ENCODE assay signal across 9 mouse cellular contexts in the genomic region with DNA sequence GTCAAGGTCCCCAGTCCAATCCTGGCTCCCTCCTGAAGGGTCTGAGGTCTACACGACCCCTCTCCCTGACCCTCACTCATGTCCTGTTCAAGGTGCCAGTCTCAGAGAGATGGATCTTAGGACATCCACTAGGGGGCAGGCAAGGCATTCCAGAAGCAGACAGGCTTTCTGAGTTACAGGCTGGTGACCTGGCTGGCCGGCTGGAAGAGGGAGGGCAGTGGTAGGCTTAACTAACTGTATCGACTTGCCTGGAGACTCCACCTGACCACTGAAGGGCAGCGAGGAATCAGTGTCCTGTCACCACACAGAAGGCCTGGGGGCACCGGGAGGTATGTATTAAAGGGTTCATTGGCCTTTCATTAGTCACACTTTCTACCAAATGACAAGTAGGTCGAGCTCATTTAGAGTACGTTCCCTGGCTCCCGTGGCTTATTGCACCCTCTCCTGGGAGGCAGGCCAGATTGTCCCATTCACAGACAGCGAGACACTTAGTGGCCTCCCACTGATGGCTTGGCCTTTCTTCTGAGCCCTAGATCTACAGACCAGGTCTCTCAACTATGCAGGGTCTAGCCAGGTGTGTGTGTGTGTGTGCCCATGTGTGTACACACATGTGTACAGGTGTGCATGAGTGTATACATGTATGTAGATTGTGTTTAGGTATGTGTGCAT. TPM values are rescaled to one million over a fixed set of nuclear protein-coding genes. Genes with fewer than 3 reads are reported as not detected.
DNase-seq lines count a peak whose midpoint lies in the region; ATAC-seq and TF ChIP-seq lines count a peak whose summit lies in the region.
"Had no signal": no experiment of that assay in that cellular context is flagged by ENCODE, and none has a peak within 500 bp of the region (broad histone marks: within the 10 kb centered on the region; RNA-seq: fewer than 3 reads in every experiment).

No protein-coding gene starts in this region.

- peaks cover 26% of the 10 kb centered on the region for H3K4me1 ChIP-seq in cerebellum, adult 2 months (ENCODE audit: control insufficient read depth, insufficient read depth, low read length)
- 0 out of 2 replicates have a peak, but pooled peaks cover 3% of the 10 kb centered on the region for H3K4me1 ChIP-seq in hindbrain, embryonic 11.5 days (replicated peaks; ENCODE audit: control insufficient read depth, insufficient read depth, low read length)

- peak; percentile 58 for ATAC-seq in frontal cortex, adult (ENCODE audit: low TSS enrichment)
- ATAC-seq in hindbrain, embryonic 11.5 days (ENCODE audit: low FRiP score): peak; percentile 69

- peak; percentile 88 for DNase-seq in NIH3T3 (ENCODE audit: low read depth)
- DNase-seq in cerebellum, adult 2 months: peak; percentile 81 to 84
- DNase-seq in hindbrain, embryonic 11.5 days (ENCODE audit: low spot score): peak; percentile 84
- DNase-seq in layer of hippocampus, adult 8-10 months (ENCODE audit: low spot score in 2 of 2): peak; percentile 51 to 76
- peak; percentile 90 for DNase-seq in lung, postnatal 36 days
- DNase-seq in retina, embryonic 14.5 days (ENCODE audit: low spot score): peak; percentile 93
- peak; percentile 89 for DNase-seq in thymus, postnatal 4 days

- no peak for TF ChIP-seq POLR2A in cerebellum, adult 2 months (IDR thresholded peaks at IDR 0.05; ENCODE audit: borderline replicate concordance, insufficient read depth, low read length)

- H3K4me3 ChIP-seq in cerebellum, adult 2 months (replicated peaks; ENCODE audit: insufficient read depth, low read depth, low read length): no peak overlapping the region
- H3K4me3 ChIP-seq in hindbrain, embryonic 11.5 days (ENCODE audit: low read depth, low read length): no peak overlapping the region
- H3K4me3 ChIP-seq: myocyte had no signal

- H3K27me3 ChIP-seq in cerebellum, adult 2 months (ENCODE audit: control insufficient read depth, insufficient read depth, low read length): no peaks in the 10 kb centered on the region
- H3K27me3 ChIP-seq in hindbrain, embryonic 11.5 days (ENCODE audit: control insufficient read depth, insufficient read depth, low read length): no peaks in the 10 kb centered on the region

- H3K9me3 ChIP-seq in hindbrain, embryonic 11.5 days (ENCODE audit: control insufficient read depth, low read length): no peaks in the 10 kb centered on the region

- H3K4me2 ChIP-seq in hindbrain, embryonic 11.5 days (replicated peaks; ENCODE audit: low read depth, low read length): no peak overlapping the region

- H3K9ac ChIP-seq in hindbrain, embryonic 11.5 days (ENCODE audit: low read depth, low read length): no peak overlapping the region

- no peak overlapping the region for H3K27ac ChIP-seq in cerebellum, adult 2 months (ENCODE audit: insufficient read depth, low read length)
- no peak overlapping the region for H3K27ac ChIP-seq in hindbrain, embryonic 11.5 days (ENCODE audit: low read depth, low read length)

- 4% methylated on average over 9 of the region's 9 CpGs for WGBS in cerebellum, adult 2 months
- WGBS in hindbrain, embryonic 11.5 days: 12% methylated on average over 9 of the region's 9 CpGs

- TF ChIP-seq CTCF in cerebellum, adult 2 months (IDR thresholded peaks at IDR 0.05; ENCODE audit: borderline replicate concordance, insufficient read depth, low read depth, low read length): peak; percentile 98

- no peaks in the 10 kb centered on the region for H3K36me3 ChIP-seq in hindbrain, embryonic 11.5 days (ENCODE audit: control insufficient read depth, insufficient read depth, low read length)

RNA-seq across cellular contexts. Expression of gene Lrrc32, which starts 7.9 kb away (rescaled TPM):
- polyA plus RNA-seq in cerebellum, adult 2 months (2012; rRNA removed): 2.2 and 2.5 TPM in 2 replicates
- polyA plus RNA-seq in hindbrain, embryonic 11.5 days (2014; fragmentation: Nextera tagmentation; extraction: Ambion mirVana): 3.1 and 3.3 TPM in 2 replicates
- total RNA-seq in layer of hippocampus, adult 8-10 months (2022): 1 to 10 TPM; 2.0 to 2.8 (median 2.4) TPM

RNA-seq across cellular contexts. Expression of gene Gucy2d, which starts 41.0 kb away (rescaled TPM):
- polyA plus RNA-seq in cerebellum, adult 2 months (2012; rRNA removed): 0.08 and 0.10 TPM in 2 replicates
- polyA plus RNA-seq in hindbrain, embryonic 11.5 days (2014; fragmentation: Nextera tagmentation; extraction: Ambion mirVana): not detected in 2 replicates
- total RNA-seq in layer of hippocampus, adult 8-10 months (2022): under 1 TPM in 1 of 4 experiments, not detected in 3; 0.17 TPM
- polyA plus RNA-seq: myocyte had no signal
